Mouse (Mus musculus) heart, adult 2 months (tissue): ENCODE measurements at regions not wholly inside any gene's neighbourhood (a gene's known extent, or its start where the extent isn't known, plus 50 kb on each side); places are given as distances from the start of the nearest gene placed in this dataset.

ENCODE experiments used
- DNase-seq, 2 experiments: peaks; one replicate each; pipeline ENCODE4 v3.0.0; 2021
- H3K27ac ChIP-seq: fragments of 200-600 bp; 2 replicates; pipeline ENCODE4 v1.8.1; 2022
- H3K27me3 ChIP-seq: fragments of 200-500 bp; 2 replicates; pipeline ENCODE4 v1.6.1; 2012; ENCODE audit warnings: mild to moderate bottlenecking, low read length, inconsistent platforms, mixed read lengths; ENCODE audit not compliant: control insufficient read depth, insufficient read depth
- H3K36me3 ChIP-seq: fragments of 200-500 bp; 2 replicates; pipeline ENCODE4 v1.6.1; 2012; ENCODE audit warnings: low read length, inconsistent platforms; ENCODE audit not compliant: control insufficient read depth, insufficient read depth
- H3K4me1 ChIP-seq: fragments of 200-500 bp; 2 replicates; pipeline ENCODE4 v1.6.1; 2011; ENCODE audit warnings: low read length; ENCODE audit not compliant: control insufficient read depth, insufficient read depth
- H3K4me3 ChIP-seq: fragments of 200-600 bp; 2 replicates; pipeline ENCODE4 v1.8.1; 2022
- H3K79me2 ChIP-seq: fragments of 200-500 bp; replicated peaks from 2 replicates; pipeline ENCODE4 v1.6.1; 2012; ENCODE audit warnings: mild to moderate bottlenecking, inconsistent platforms, low read length, moderate library complexity, mixed read lengths; ENCODE audit not compliant: control insufficient read depth, insufficient read depth
- H3K9ac ChIP-seq: fragments of 200-500 bp; 2 replicates; pipeline ENCODE4 v1.6.1; 2012; ENCODE audit warnings: low read depth, mild to moderate bottlenecking, control low read depth, inconsistent platforms, low read length, mixed read lengths
- CTCF ChIP-seq: fragments of 200-600 bp; IDR thresholded peaks from 2 replicates; pipeline ENCODE4 v1.8.1; 2022; ENCODE audit warnings: antibody characterized with exemption, mild to moderate bottlenecking, moderate library complexity
- EP300 ChIP-seq: fragments of 200-500 bp; IDR thresholded peaks from 2 replicates; pipeline ENCODE4 v1.6.1; 2011; ENCODE audit warnings: low read depth, low read length, control low read depth; ENCODE audit not compliant: insufficient read depth
- POLR2A ChIP-seq: fragments of 200-500 bp; IDR thresholded peaks from 2 replicates; pipeline ENCODE4 v1.6.1; 2011; ENCODE audit warnings: mild to moderate bottlenecking, low read depth, low read length, control low read depth; ENCODE audit not compliant: insufficient read depth
- WGBS: fragments of 180-500 bp; shearing (Covaris S2); methylation state at CpG from one replicate; pipeline ENCODE4 v1.1.7; 2018; 5-methylcytosine and 5-hydroxymethylcytosine counted together
- intact Hi-C: fragments of 180-260 bp; cut with DNase I; formaldehyde crosslinking; loops from one replicate; pipeline ENCODE4 v1.15.1; 2025

DNA sequence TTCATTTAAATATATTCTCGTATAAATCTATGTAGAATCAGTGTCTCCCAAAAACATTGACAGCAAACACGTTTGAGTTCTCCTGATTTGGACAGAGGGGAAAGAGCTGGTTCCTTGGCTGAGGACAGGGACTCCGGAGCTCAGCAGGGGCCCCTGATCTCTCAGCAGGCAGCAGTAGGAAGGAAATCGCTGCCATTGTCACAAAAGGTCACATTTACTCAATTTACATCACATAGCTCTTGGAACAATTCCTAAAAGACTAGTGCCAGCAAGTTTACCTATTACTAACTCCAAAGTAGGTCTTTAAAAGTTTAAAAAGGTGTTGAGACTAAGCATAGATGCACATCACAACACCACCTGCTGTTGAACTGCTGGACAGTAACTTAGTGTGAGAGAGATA lies 59.7 kb upstream of the Tcf21 start:
- H3K27ac ChIP-seq: no peak overlapping the region
- 37% methylated on average over 4 of the region's 4 CpGs for WGBS
- intact Hi-C loops: loop anchor here (10.0 kb wide), 2 partner anchors 55 to 195 kb away; partner anchors contain the start of gene Tcf21
- TF ChIP-seq POLR2A (no peak), EP300 (no peak), CTCF (no peak)
- H3K36me3 ChIP-seq: no peaks in the 10 kb centered on the region
- no peaks in the 10 kb centered on the region for H3K79me2 ChIP-seq
- H3K27me3 ChIP-seq: no peaks in the 10 kb centered on the region
- H3K9ac ChIP-seq: no peak overlapping the region
- DNase-seq: no peak
- no peaks in the 10 kb centered on the region; the same call in 1 of the 2 replicates for H3K4me1 ChIP-seq
- no peak overlapping the region for H3K4me3 ChIP-seq

DNA sequence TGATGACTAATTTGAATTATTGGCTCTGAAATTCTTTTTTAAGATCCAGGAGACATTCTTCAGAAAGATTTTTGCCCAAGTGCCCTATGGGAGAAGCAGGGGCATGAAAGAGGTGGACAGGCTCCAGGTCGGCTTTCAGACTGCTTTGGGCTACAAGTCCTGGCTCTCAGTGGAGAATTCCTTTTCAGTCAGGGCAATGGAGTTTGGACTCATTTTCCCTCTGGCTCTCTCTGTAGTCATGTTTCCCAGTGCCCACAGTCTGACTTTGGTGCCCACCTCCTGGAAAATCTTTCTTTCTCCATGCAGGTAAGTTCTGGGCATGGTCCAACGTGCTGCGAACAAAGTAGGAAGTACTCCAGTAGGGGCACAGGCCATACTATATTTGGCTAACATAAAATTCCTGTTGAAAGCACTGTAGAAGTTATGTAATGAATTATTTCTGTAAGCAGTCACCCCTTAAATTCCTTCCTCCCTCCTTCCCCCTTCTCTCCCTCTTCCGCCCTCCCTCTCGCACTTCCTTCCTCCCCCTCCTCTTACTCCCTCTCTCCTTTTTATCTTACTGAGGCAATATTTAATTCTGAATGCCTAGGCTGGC lies 57.7 kb upstream of the Tcf21 start:
- Histone ChIP-seq H3K4me1 (no peaks in the 10 kb centered on the region; the same call in 1 of the 2 replicates), H3K4me3 (no peak overlapping the region), H3K79me2 (no peaks in the 10 kb centered on the region), H3K27me3 (no peaks in the 10 kb centered on the region), H3K27ac (no peak overlapping the region), H3K9ac (no peak overlapping the region), H3K36me3 (no peaks in the 10 kb centered on the region)
- DNase-seq: no peak
- WGBS: 47% methylated on average over 5 of the region's 5 CpGs
- intact Hi-C loops: loop anchor here (10.0 kb wide), 2 partner anchors 53 to 197 kb away; partner anchors contain the start of gene Tcf21
- TF ChIP-seq CTCF (no peak), POLR2A (no peak), EP300 (no peak)

DNA sequence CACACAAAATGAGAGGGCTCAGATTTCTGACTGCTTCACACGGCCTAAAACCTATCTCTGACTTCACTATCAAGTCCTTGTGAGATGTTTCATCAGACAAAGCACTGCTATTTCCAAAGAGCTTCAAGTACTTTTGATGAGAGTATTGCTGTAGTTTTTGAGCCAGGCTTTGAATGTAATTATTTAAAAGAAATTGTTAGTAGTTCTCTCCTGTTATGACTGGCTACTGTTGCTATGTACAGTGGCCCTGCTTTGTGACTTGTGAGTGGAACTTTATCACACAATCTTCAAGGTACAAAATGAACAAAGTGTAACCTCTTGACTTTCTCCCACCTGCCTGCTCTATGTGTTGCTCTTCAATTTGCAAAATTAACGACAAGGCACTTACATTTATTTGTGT lies 57.1 kb upstream of the Tcf21 start:
- intact Hi-C loops: loop anchor here (10.0 kb wide), 2 partner anchors 52 to 198 kb away; partner anchors contain the start of gene Tcf21
- TF ChIP-seq EP300: no peak
- TF ChIP-seq CTCF: no peak
- no peak for TF ChIP-seq POLR2A

DNA sequence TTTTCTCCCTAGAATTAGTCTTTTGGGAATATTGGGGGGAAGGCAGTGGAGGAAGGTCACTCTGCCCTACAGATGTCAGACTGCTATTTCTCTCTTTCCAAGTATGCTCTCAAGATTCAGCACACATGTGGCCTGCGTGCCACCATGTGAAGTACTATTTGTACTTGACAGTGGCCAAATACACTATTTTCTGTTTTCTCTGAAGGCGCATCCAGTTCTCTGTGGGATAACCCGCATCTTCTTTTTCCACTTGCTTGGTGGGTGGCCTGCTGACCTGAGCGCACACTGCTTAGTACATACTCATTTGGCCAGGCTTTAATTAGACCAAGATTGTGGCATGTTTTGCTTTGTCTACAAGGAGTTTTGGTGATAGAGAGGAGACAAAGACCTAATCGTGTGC lies 55.7 kb upstream of the Tcf21 start:
- Histone ChIP-seq H3K27ac (no peak overlapping the region; the same call in 1 of the 2 replicates), H3K9ac (no peak overlapping the region), H3K4me3 (no peak overlapping the region), H3K4me1 (no peaks in the 10 kb centered on the region; the same call in 1 of the 2 replicates), H3K36me3 (no peaks in the 10 kb centered on the region), H3K79me2 (no peaks in the 10 kb centered on the region), H3K27me3 (no peaks in the 10 kb centered on the region)
- TF ChIP-seq POLR2A (no peak), EP300 (no peak), CTCF (no peak)
- intact Hi-C loops: loop anchor here (10.0 kb wide), 2 partner anchors 51 to 199 kb away; partner anchors contain the start of gene Tcf21
- peak in 1 of 2 experiments; percentile 11 for DNase-seq
- 47% methylated on average over 5 of the region's 5 CpGs for WGBS

More for the DNA sequence above, 57.1 kb upstream of the Tcf21 start:
- DNase-seq: no peak
- H3K4me1 ChIP-seq: no peaks in the 10 kb centered on the region; the same call in 1 of the 2 replicates
- H3K27me3 ChIP-seq: no peaks in the 10 kb centered on the region
- 69% methylated on average over 2 of the region's 2 CpGs for WGBS
- no peaks in the 10 kb centered on the region for H3K36me3 ChIP-seq
- no peak overlapping the region for H3K9ac ChIP-seq
- no peak overlapping the region for H3K4me3 ChIP-seq
- no peak overlapping the region for H3K27ac ChIP-seq
- H3K79me2 ChIP-seq: no peaks in the 10 kb centered on the region

DNA sequence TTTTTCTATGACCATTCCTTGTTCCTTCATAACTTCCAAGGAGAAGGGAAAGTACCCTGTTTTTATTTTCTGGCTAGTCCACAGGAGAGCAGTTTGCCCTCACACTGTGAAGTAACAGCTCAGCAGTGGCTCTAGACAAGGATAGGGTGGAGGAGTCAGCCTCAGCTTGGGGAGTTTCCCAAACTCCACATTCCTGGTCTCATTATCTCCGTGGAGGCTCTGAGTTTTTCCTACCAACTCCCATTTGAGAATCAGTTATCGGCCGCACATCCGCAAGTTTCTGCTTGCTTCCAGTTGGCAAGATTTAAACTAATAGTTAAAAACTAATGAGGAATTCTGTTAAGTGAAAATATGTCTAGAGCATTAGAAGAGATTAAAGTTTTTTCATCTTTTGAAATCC lies 55.2 kb upstream of the Tcf21 start:
- H3K9ac ChIP-seq: no peak overlapping the region
- H3K27ac ChIP-seq: peak overlapping the region; percentile 2
- no peaks in the 10 kb centered on the region for H3K79me2 ChIP-seq
- H3K4me3 ChIP-seq: no peak overlapping the region
- no peaks in the 10 kb centered on the region; the same call in 1 of the 2 replicates for H3K4me1 ChIP-seq
- peak in 1 of 2 experiments; percentile 57 for DNase-seq
- WGBS: 27% methylated on average over 4 of the region's 4 CpGs
- H3K27me3 ChIP-seq: no peaks in the 10 kb centered on the region
- intact Hi-C loops: loop anchor here (10.0 kb wide), 2 partner anchors 50 to 200 kb away; partner anchors contain the start of gene Tcf21
- H3K36me3 ChIP-seq: no peaks in the 10 kb centered on the region
- no peak for TF ChIP-seq CTCF
- no peak for TF ChIP-seq EP300
- TF ChIP-seq POLR2A: no peak
